Mouse (Mus musculus): ENCODE results near the gene Rcsd1. TPM values are rescaled to one million over a fixed set of nuclear protein-coding genes. Genes with fewer than 3 reads are reported as not detected.
A peak's percentile ranks its signal among the peaks of the same experiment; 100 is the strongest.
"Not testable (repeated sequence)": the region's sequence is repeated elsewhere in the genome, so short reads cannot be mapped to it uniquely, and the experiment has no call there.

The Rcsd1 gene
- total and polyA plus RNA-seq, 3 experiments: 57.2 to 81.5 (median 68.7) TPM

DNA sequence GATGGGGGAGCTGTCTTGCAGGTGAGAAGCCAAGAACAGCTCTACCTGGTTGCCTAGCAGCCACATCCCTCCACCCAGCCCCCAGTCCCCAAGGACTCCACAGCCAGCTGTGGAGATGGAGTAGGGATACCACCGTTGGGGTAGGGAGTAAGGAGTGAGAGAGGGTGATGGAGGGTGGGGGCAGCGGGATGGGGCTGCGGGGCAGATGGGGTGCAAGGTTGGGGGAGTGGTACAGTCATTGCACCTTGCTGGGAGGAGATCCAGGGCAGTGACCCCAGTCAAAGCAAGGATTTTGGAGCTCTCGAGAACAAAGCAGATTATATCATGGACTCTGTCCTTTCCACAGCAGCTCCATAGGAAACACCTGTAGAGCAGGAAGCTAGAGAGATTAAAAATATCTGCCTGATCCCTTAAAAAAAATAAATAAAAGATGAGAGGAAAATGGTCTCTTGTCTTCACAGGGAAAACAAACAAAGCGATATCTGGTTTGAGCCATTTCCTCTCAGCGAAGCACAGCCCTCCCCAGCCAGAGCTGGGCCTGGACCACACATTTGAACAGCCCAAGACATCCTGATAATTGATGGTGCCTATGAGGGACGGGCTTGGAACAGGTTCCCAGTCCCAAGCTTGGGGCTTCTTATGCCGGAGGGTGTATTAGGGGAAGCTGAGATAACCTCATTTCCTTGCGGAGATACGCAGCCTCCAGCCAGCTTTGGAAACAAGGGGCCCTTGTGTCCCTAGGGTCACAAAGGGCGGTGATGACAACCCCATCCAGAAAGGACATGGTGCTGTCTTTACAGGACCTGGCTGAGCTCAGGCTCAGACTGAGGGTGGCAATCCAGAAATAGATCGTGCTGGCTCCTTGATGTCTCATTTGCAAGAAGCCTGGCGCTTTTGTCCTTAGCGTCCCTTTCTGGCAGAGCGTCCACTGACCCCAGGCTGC, 25.0 kb downstream of the Rcsd1 start:
- TF ChIP-seq CTCF (IDR thresholded peaks at IDR 0.05) (no peak), POLR2A (IDR thresholded peaks at IDR 0.05; ENCODE audit: insufficient read depth, low read depth, low read length) (peak; percentile 28; the same call in 1 of the 2 replicates), EP300 (IDR thresholded peaks at IDR 0.05; ENCODE audit: insufficient read depth, low read depth, low read length) (peak; percentile 89)
- H3K4me3 ChIP-seq: no peak overlapping the region
- peaks cover 61% of the 10 kb centered on the region for H3K36me3 ChIP-seq (ENCODE audit: control insufficient read depth, insufficient read depth, low read length)
- H3K4me1 ChIP-seq (ENCODE audit: control insufficient read depth, insufficient read depth, low read length): peaks cover 60% of the 10 kb centered on the region
- H3K27me3 ChIP-seq (ENCODE audit: control insufficient read depth, insufficient read depth, low read length): no peaks in the 10 kb centered on the region
- intact Hi-C loops (cut with DNase I): loop anchor here (1.0 to 2.0 kb wide), 2 partner anchors 22 to 34 kb away; no protein-coding TSS in a partner anchor
- 12% methylated on average over 15 of the region's 15 CpGs for WGBS
- DNase-seq: peak in 1 of 2 experiments; percentile 80
- H3K27ac ChIP-seq: peak overlapping the region; percentile 70
- H3K9ac ChIP-seq (ENCODE audit: low read depth, low read length): peak overlapping the region; percentile 39; the same call in 1 of the 2 replicates
- H3K79me2 ChIP-seq (replicated peaks; ENCODE audit: control insufficient read depth, insufficient read depth, low read length): peaks cover 5% of the 10 kb centered on the region; the same call in 1 of the 2 replicates

DNA sequence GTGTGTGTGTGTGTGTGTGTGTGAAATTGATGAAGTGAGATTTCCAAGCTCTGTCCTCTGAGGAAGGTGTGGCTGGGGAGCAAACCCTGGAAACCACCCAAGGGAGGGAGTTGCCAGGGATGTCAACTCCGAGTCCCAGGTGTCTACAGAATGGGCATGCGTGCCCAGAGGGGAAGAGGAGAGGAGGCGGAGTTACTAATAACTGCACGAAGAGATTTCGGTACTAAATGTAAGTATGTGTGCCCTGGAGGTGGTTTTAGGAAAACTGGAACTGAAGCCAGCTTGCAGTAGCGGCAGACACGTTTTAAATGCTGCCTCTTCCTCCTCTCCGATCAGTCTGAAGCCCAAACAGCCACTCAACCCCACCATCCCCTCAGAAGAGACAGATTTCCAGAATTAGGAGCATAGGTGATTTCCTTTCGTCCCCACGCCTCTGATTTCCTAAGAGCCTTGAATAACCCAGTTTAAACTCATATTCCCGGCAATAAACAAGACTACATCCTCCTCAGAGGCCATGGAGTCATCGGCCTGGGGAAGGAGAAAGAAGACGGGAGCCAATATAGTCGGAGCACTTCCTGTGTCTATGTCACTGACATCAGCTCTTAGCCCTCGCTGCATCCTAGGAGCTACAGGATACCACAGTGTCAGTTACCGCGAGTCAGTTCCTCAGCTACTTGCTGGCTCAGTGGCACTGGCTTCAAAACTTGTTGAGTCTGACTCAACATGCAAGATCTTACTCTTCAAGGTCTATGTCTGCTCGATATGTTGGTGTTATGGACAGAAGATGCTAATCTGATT, 27.3 kb downstream of the Rcsd1 start:
- no peak overlapping the region for H3K4me3 ChIP-seq
- peaks cover 65% of the 10 kb centered on the region for H3K4me1 ChIP-seq (ENCODE audit: control insufficient read depth, insufficient read depth, low read length)
- TF ChIP-seq EP300 (IDR thresholded peaks at IDR 0.05; ENCODE audit: insufficient read depth, low read depth, low read length): peak; percentile 37; the same call in 1 of the 2 replicates
- TF ChIP-seq CTCF (IDR thresholded peaks at IDR 0.05): no peak
- no peak for TF ChIP-seq POLR2A (IDR thresholded peaks at IDR 0.05; ENCODE audit: insufficient read depth, low read depth, low read length)
- H3K36me3 ChIP-seq (ENCODE audit: control insufficient read depth, insufficient read depth, low read length): peaks cover 63% of the 10 kb centered on the region
- intact Hi-C loops (cut with DNase I): no loop called here
- no peak for DNase-seq
- 20% methylated on average over 18 of the region's 18 CpGs for WGBS
- no peaks in the 10 kb centered on the region for H3K27me3 ChIP-seq (ENCODE audit: control insufficient read depth, insufficient read depth, low read length)
- peak overlapping the region; percentile 70 for H3K27ac ChIP-seq
- peaks cover 6% of the 10 kb centered on the region for H3K79me2 ChIP-seq (replicated peaks; ENCODE audit: control insufficient read depth, insufficient read depth, low read length)
- H3K9ac ChIP-seq (ENCODE audit: low read depth, low read length): peak overlapping the region; percentile 30

DNA sequence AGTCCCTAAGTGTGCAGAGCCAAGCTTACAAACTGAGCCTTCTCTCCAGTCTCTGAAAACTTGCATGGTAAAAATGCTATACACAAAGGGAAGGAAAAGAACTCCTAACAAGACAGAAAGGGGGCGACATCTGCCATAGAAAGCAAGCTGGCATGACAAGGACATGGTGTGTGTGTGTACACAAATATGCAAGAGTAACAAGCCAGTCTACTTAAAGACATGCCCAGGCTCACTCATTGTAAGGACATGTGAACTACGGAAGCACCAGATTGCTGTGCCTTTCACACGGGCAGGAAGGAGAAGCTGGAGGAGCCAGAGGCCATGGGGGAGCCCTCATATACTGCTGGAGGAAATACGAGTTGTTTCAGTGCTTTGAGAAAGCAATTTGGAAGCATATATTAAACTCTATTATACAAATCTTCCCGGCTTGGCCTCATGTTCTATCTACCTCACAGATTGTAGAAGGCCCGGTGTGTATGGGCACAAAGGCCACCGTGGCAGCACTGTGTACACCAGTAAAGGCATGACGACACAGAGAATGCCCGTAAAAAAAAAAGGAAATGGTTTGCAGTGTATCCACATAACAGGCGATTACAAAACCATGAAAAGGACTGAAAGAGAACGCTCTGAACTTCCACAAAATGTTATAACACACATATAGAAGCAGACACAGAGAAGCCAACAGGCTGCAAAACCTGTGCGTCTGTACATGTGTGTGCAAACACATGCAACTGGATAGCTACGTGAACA, 28.3 kb downstream of the Rcsd1 start:
- Histone ChIP-seq H3K79me2 (replicated peaks; ENCODE audit: control insufficient read depth, insufficient read depth, low read length) (peaks cover 6% of the 10 kb centered on the region), H3K4me1 (ENCODE audit: control insufficient read depth, insufficient read depth, low read length) (peaks cover 64% of the 10 kb centered on the region), H3K9ac (ENCODE audit: low read depth, low read length) (peak overlapping the region; percentile 20; the same call in 1 of the 2 replicates), H3K4me3 (no peak overlapping the region), H3K27ac (peak overlapping the region; percentile 70), H3K27me3 (ENCODE audit: control insufficient read depth, insufficient read depth, low read length) (no peaks in the 10 kb centered on the region), H3K36me3 (ENCODE audit: control insufficient read depth, insufficient read depth, low read length) (peaks cover 60% of the 10 kb centered on the region)
- DNase-seq: no peak
- 27% methylated on average over 13 of the region's 13 CpGs for WGBS
- peak; percentile 63 for TF ChIP-seq CTCF (IDR thresholded peaks at IDR 0.05)
- no peak for TF ChIP-seq POLR2A (IDR thresholded peaks at IDR 0.05; ENCODE audit: insufficient read depth, low read depth, low read length)
- TF ChIP-seq EP300 (IDR thresholded peaks at IDR 0.05; ENCODE audit: insufficient read depth, low read depth, low read length): peak; percentile 42; the same call in 1 of the 2 replicates
- intact Hi-C loops (cut with DNase I): loop anchor here (1.0 kb wide), 1 partner anchor 55 kb away; no protein-coding TSS in a partner anchor

DNA sequence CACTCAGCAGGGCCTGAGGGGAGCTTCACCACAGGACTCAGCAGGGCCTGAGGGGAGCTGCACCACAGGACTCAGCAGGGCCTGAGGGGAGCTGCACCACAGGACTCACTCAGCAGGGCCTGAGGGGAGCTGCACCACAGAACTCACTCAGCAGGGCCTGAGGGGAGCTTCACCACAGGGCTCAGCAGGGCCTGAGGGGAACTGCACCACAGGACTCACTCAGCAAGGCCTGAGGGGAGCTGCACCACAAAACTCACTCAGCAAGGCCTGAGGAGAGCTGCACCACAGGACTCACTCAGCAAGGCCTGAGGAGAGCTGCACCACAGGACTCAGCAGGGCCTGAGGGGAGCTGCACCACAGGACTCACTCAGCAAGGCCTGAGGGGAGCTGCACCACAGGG, 29.5 kb downstream of the Rcsd1 start:
- H3K27me3 ChIP-seq (ENCODE audit: control insufficient read depth, insufficient read depth, low read length); DNase-seq; H3K79me2 ChIP-seq (replicated peaks; ENCODE audit: control insufficient read depth, insufficient read depth, low read length); intact Hi-C loops (cut with DNase I); H3K9ac ChIP-seq (ENCODE audit: low read depth, low read length); H3K4me3 ChIP-seq: not testable (repeated sequence)
- H3K4me1 ChIP-seq (ENCODE audit: control insufficient read depth, insufficient read depth, low read length): peaks cover 62% of the 10 kb centered on the region
- peaks cover 49% of the 10 kb centered on the region for H3K36me3 ChIP-seq (ENCODE audit: control insufficient read depth, insufficient read depth, low read length)
- H3K27ac ChIP-seq: peak overlapping the region; percentile 70; the same call in 1 of the 2 replicates

DNA sequence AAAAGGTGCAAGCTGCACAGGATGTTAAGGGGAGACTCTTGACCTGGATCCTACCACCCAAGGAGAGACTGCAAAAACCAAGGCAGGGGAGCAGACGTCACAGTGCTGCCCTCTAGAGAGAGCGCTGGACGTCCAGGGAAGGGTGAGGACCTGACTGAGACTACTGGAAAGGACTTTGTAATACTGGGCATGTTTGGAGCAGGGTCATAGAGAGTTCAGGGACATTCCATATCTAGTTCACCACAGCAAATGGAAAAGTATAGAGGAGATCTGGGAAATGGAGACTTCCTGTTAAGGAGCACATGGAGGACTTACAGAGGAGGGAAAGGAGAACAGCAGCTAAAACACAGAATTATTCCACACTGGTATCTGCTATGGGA, 29.9 kb downstream of the Rcsd1 start:
- Histone ChIP-seq H3K27ac (peak overlapping the region; percentile 51; the same call in 1 of the 2 replicates), H3K79me2 (replicated peaks; ENCODE audit: control insufficient read depth, insufficient read depth, low read length) (peaks cover 10% of the 10 kb centered on the region), H3K9ac (ENCODE audit: low read depth, low read length) (no peak overlapping the region), H3K27me3 (ENCODE audit: control insufficient read depth, insufficient read depth, low read length) (no peaks in the 10 kb centered on the region), H3K4me1 (ENCODE audit: control insufficient read depth, insufficient read depth, low read length) (peaks cover 59% of the 10 kb centered on the region), H3K36me3 (ENCODE audit: control insufficient read depth, insufficient read depth, low read length) (peaks cover 49% of the 10 kb centered on the region), H3K4me3 (no peak overlapping the region)
- intact Hi-C loops (cut with DNase I): loop anchor here (2.0 kb wide), 1 partner anchor 17 kb away; no protein-coding TSS in a partner anchor
- DNase-seq: no peak
- TF ChIP-seq POLR2A (IDR thresholded peaks at IDR 0.05; ENCODE audit: insufficient read depth, low read depth, low read length): no peak
- no peak for TF ChIP-seq EP300 (IDR thresholded peaks at IDR 0.05; ENCODE audit: insufficient read depth, low read depth, low read length)
- TF ChIP-seq CTCF (IDR thresholded peaks at IDR 0.05): peak; percentile 52
- WGBS: 20% methylated on average over 3 of the region's 3 CpGs

All from heart, adult 2 months (tissue).